Mouse (Mus musculus) liver, adult 2 months (tissue): ENCODE measurements at regions not wholly inside any gene's neighbourhood (a gene's known extent, or its start where the extent isn't known, plus 50 kb on each side); places are given as distances from the start of the nearest gene placed in this dataset.

Experiments used
- DNase-seq: peaks from one replicate; pipeline ENCODE4 v3.0.0-alpha.2; 2011; ENCODE audit warnings: low read depth, low spot score; ENCODE audit errors: extremely low read depth
- H3K27ac ChIP-seq: fragments of 200-500 bp; replicated peaks from 2 replicates; pipeline ENCODE4 v1.5.1; 2012; ENCODE audit warnings: low read depth, mild to moderate bottlenecking, control low read depth, inconsistent platforms, low read length; ENCODE audit not compliant: insufficient read depth
- H3K27me3 ChIP-seq: fragments of 200-500 bp; 2 replicates; pipeline ENCODE4 v1.6.1; 2012; ENCODE audit warnings: mild to moderate bottlenecking, moderate library complexity, low read length, inconsistent platforms; ENCODE audit not compliant: control insufficient read depth, insufficient read depth
- H3K36me3 ChIP-seq: fragments of 200-500 bp; 2 replicates; pipeline ENCODE4 v1.6.1; 2012; ENCODE audit warnings: low read length, inconsistent platforms; ENCODE audit not compliant: control insufficient read depth, insufficient read depth
- H3K4me1 ChIP-seq: fragments of 200-500 bp; 2 replicates; pipeline ENCODE4 v1.6.1; 2011; ENCODE audit warnings: low read length; ENCODE audit not compliant: control insufficient read depth, insufficient read depth
- H3K4me3 ChIP-seq: fragments of 200-500 bp; 2 replicates; pipeline ENCODE4 v1.5.1; 2011; ENCODE audit warnings: low read depth, mild to moderate bottlenecking, control low read depth, low read length, moderate library complexity; ENCODE audit not compliant: insufficient read depth
- H3K79me2 ChIP-seq: fragments of 200-500 bp; 2 replicates; pipeline ENCODE4 v1.6.1; 2012; ENCODE audit warnings: inconsistent platforms, mild to moderate bottlenecking, low read length, moderate library complexity; ENCODE audit not compliant: control insufficient read depth, insufficient read depth
- H3K9ac ChIP-seq: fragments of 200-500 bp; 2 replicates; pipeline ENCODE4 v1.6.1; 2012; ENCODE audit warnings: low read depth, mild to moderate bottlenecking, control low read depth, inconsistent platforms, low read length
- CTCF ChIP-seq: fragments of 200-500 bp; IDR thresholded peaks from 2 replicates; pipeline ENCODE4 v1.5.1; 2011; ENCODE audit warnings: low read depth, low read length, control low read depth
- POLR2A ChIP-seq: fragments of 200-500 bp; IDR thresholded peaks from 2 replicates; pipeline ENCODE4 v1.6.1; 2011; ENCODE audit warnings: low read length, control low read depth; ENCODE audit not compliant: insufficient read depth; ENCODE audit errors: extremely low read depth
- WGBS: fragments of 180-500 bp; shearing (Covaris S2); methylation state at CpG from one replicate; pipeline ENCODE4 v1.1.7; 2018; 5-methylcytosine and 5-hydroxymethylcytosine counted together

- no peaks in the 10 kb centered on the region for H3K4me1 ChIP-seq
- no peaks in the 10 kb centered on the region for H3K36me3 ChIP-seq
- DNase-seq: no peak
- H3K79me2 ChIP-seq: no peaks in the 10 kb centered on the region
- no peak overlapping the region for H3K9ac ChIP-seq
- H3K27ac ChIP-seq: no peak overlapping the region
- H3K27me3 ChIP-seq: no peaks in the 10 kb centered on the region
- TF ChIP-seq CTCF: no peak
- TF ChIP-seq POLR2A: no peak
- 93% methylated on average over 2 of the region's 2 CpGs for WGBS
- H3K4me3 ChIP-seq: no peak overlapping the region
Observed at GRCm38 (mm10) chr10:45813804-45814203, 236.2 kb downstream of the Hace1 start.

- Histone ChIP-seq H3K9ac (no peak overlapping the region), H3K4me1 (no peaks in the 10 kb centered on the region), H3K4me3 (no peak overlapping the region), H3K27me3 (no peaks in the 10 kb centered on the region), H3K36me3 (no peaks in the 10 kb centered on the region), H3K79me2 (no peaks in the 10 kb centered on the region), H3K27ac (no peak overlapping the region)
- DNase-seq: peak; percentile 3
- 76% methylated on average over 4 of the region's 4 CpGs for WGBS
- TF ChIP-seq CTCF (no peak), POLR2A (no peak)
Observed at GRCm38 (mm10) chr10:45816679-45817078, 239.1 kb downstream of the Hace1 start.

GRCm38 (mm10) chr10:45820986-45821655 lies 243.5 kb downstream of the Hace1 start:
- Histone ChIP-seq H3K4me3 (no peak overlapping the region), H3K27me3 (no peaks in the 10 kb centered on the region), H3K4me1 (no peaks in the 10 kb centered on the region), H3K79me2 (no peaks in the 10 kb centered on the region), H3K27ac (no peak overlapping the region), H3K36me3 (no peaks in the 10 kb centered on the region), H3K9ac (no peak overlapping the region)
- DNase-seq: peak; percentile 2
- TF ChIP-seq CTCF (no peak), POLR2A (no peak)
- 45% methylated on average over 8 of the region's 8 CpGs for WGBS

GRCm38 (mm10) chr10:45822251-45822650 lies 244.6 kb downstream of the Hace1 start:
- H3K4me1 ChIP-seq: no peaks in the 10 kb centered on the region
- H3K27me3 ChIP-seq: no peaks in the 10 kb centered on the region
- no peak overlapping the region for H3K9ac ChIP-seq
- no peaks in the 10 kb centered on the region for H3K79me2 ChIP-seq
- WGBS: 77% methylated on average over 1 of the region's 1 CpGs
- no peak overlapping the region for H3K27ac ChIP-seq
- H3K36me3 ChIP-seq: no peaks in the 10 kb centered on the region
- no peak for DNase-seq
- TF ChIP-seq POLR2A (no peak), CTCF (no peak)
- no peak overlapping the region for H3K4me3 ChIP-seq

GRCm38 (mm10) chr10:45823612-45824011 lies 246.0 kb downstream of the Hace1 start:
- no peak overlapping the region for H3K27ac ChIP-seq
- no peak for TF ChIP-seq CTCF
- TF ChIP-seq POLR2A: no peak
- H3K4me3 ChIP-seq: no peak overlapping the region
- no peaks in the 10 kb centered on the region for H3K36me3 ChIP-seq
- no peaks in the 10 kb centered on the region for H3K79me2 ChIP-seq
- no peak overlapping the region for H3K9ac ChIP-seq
- DNase-seq: no peak
- WGBS: 83% methylated on average over 2 of the region's 2 CpGs
- H3K27me3 ChIP-seq: no peaks in the 10 kb centered on the region
- no peaks in the 10 kb centered on the region for H3K4me1 ChIP-seq

GRCm38 (mm10) chr10:45848654-45849053 lies 271.0 kb downstream of the Hace1 start:
- H3K36me3 ChIP-seq: no peaks in the 10 kb centered on the region
- H3K4me1 ChIP-seq: peaks cover 11% of the 10 kb centered on the region
- H3K9ac ChIP-seq: no peak overlapping the region
- H3K4me3 ChIP-seq: no peak overlapping the region
- H3K27me3 ChIP-seq: no peaks in the 10 kb centered on the region
- no peak for TF ChIP-seq CTCF
- DNase-seq: no peak
- no peaks in the 10 kb centered on the region for H3K79me2 ChIP-seq
- 62% methylated on average over 2 of the region's 2 CpGs for WGBS
- no peak overlapping the region for H3K27ac ChIP-seq
